Mouse (Mus musculus) embryonic facial prominence, embryonic 10.5 days (tissue): ENCODE results near the gene Tbc1d2. TPM values are rescaled to one million over a fixed set of nuclear protein-coding genes. Genes with fewer than 3 reads are reported as not detected.
"Not testable (repeated sequence)": the region's sequence is repeated elsewhere in the genome, so short reads cannot be mapped to it uniquely, and the experiment has no call there.

ENCODE experiments used
- DNase-seq: peaks from one replicate; pipeline ENCODE4 v3.0.0-alpha.2; 2017; ENCODE audit warnings: low spot score
- H3K27ac ChIP-seq: fragments of 300-500 bp; sonication (generic); replicated peaks from 2 replicates; pipeline ENCODE4 v1.5.1; 2016; ENCODE audit warnings: mild to moderate bottlenecking
- H3K27me3 ChIP-seq: fragments of 300-500 bp; sonication (generic); replicated peaks from 2 replicates; pipeline ENCODE4 v1.6.1; 2016; ENCODE audit warnings: low read depth, mild to moderate bottlenecking; ENCODE audit not compliant: poor library complexity, severe bottlenecking
- H3K36me3 ChIP-seq: fragments of 300-500 bp; sonication (generic); replicated peaks from 2 replicates; pipeline ENCODE4 v1.6.1; 2016; ENCODE audit warnings: mild to moderate bottlenecking, moderate library complexity
- H3K4me1 ChIP-seq: fragments of 300-500 bp; sonication (generic); 2 replicates; pipeline ENCODE4 v1.6.1; 2016
- H3K4me3 ChIP-seq: fragments of 300-500 bp; sonication (generic); 2 replicates; pipeline ENCODE4 v1.5.1; 2016; ENCODE audit warnings: mild to moderate bottlenecking, moderate library complexity
- H3K9me3 ChIP-seq: fragments of 300-500 bp; sonication (generic); 2 replicates; pipeline ENCODE4 v1.6.1; 2016; ENCODE audit warnings: mild to moderate bottlenecking
- WGBS: fragments of 180-500 bp; shearing (Covaris S2); methylation state at CpG from one replicate; pipeline ENCODE4 v1.1.7; 2016; 5-methylcytosine and 5-hydroxymethylcytosine counted together
- polyA plus RNA-seq: library from polyadenylated mRNA; unstranded; fragments of >200 nt; fragmentation: Nextera tagmentation; extraction: Ambion mirVana; gene quantifications from 2 replicates; pipeline ENCODE4 v1.2.1, GENCODE M21; 2016

Tbc1d2 gene
- polyA plus RNA-seq, 1 experiment from 2014 or later: 2.3 TPM

- not testable (repeated sequence) for H3K9me3 ChIP-seq, H3K4me3 ChIP-seq, H3K27ac ChIP-seq, DNase-seq, H3K27me3 ChIP-seq, H3K4me1 ChIP-seq, H3K36me3 ChIP-seq
- WGBS: 92% methylated on average over 10 of the region's 10 CpGs
Measured at GRCm38 (mm10) chr4:46637250-46637649, 12.8 kb downstream of the Tbc1d2 start.

DNA sequence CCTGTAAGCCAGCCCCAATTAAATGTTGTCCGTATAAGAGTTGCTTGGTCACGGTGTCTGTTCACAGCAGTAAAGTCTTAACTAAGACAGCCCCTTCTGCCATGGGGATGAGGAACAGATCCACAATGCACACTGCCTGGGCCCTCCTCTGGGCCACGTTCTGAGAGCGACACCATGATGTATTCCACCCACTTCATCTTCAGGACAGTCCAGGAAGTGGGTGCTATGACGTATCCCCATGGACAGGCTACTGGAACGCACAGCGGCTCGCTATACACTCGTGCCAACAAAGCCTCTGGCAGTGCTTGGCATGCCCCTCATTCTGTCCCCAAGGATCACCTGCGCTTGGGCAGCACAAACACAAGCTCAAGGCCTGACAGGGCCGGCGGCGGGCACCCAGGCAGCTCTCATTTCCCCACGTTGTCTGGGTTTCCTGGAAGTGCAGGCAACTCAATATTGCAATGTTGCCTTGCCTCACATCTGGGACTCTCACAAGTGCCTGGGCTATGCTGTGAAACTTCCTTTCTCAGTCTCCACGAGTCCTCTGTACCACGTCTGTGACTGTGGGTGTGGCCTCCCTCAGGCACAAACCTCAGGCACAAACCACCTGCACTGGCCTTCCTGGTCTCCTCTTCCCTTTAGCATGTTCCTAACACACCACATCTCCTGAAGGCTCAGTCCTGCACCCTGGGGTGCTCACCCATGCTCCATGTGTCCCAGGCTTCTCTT lies 14.1 kb downstream of the Tbc1d2 start:
- Histone ChIP-seq H3K4me3 (no peak overlapping the region), H3K9me3 (no peaks in the 10 kb centered on the region), H3K27me3 (0 out of 2 replicates have a peak, but pooled peaks cover 4% of the 10 kb centered on the region), H3K27ac (no peak overlapping the region), H3K4me1 (peaks cover 5% of the 10 kb centered on the region; the same call in 1 of the 2 replicates), H3K36me3 (no peaks in the 10 kb centered on the region)
- 85% methylated on average over 16 of the region's 16 CpGs for WGBS
- DNase-seq: no peak

DNA sequence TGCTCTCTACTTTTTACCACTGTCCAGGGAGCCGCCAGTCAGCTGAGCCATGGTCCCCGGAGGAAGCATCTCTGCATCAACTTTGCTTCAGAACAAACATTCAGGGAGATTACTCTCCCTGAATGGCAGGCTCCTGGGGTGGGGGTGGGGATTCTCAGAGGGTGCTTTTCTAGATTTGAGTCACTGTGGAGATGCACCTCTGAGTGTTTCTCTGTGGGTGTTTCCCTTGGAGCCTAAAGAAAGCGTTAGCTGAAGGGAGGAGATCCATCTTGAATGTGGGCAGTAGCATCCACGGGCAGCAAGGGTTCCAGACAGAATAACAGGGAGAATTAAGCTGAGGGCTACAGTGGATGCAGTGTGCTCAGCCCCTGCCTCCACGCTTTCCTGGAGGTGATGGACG lies 15.1 kb downstream of the Tbc1d2 start:
- Histone ChIP-seq H3K27me3 (0 out of 2 replicates have a peak, but pooled peaks cover 4% of the 10 kb centered on the region), H3K9me3 (no peaks in the 10 kb centered on the region), H3K4me3 (no peak overlapping the region), H3K27ac (no peak overlapping the region), H3K36me3 (no peaks in the 10 kb centered on the region), H3K4me1 (peaks cover 14% of the 10 kb centered on the region)
- DNase-seq: no peak
- WGBS: 68% methylated on average over 6 of the region's 6 CpGs

DNA sequence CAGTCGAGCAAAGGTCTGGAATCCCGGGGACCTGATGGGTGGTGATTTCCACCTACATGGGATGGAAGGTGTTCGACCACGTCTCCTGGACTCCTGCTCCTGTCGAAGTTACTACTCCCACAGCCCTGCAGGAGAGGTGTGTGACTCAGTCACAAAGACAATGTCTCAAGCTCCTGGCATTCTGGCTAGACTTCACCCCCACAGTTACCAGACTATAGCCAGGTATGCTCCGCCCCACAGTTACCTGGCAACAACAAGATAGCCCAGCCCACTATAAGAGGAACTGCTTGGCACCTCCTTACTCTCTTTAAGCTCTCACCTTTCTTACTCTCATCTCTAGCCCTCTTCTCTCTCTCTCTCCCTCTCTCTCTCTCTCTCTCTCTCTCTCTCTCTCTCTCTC lies 16.4 kb downstream of the Tbc1d2 start:
- not testable (repeated sequence) for DNase-seq, H3K4me3 ChIP-seq, H3K9me3 ChIP-seq, H3K36me3 ChIP-seq, H3K27me3 ChIP-seq, H3K27ac ChIP-seq
- peaks cover 27% of the 10 kb centered on the region for H3K4me1 ChIP-seq
- WGBS: 71% methylated on average over 6 of the region's 6 CpGs

GRCm38 (mm10) chr4:46632465-46632864 lies 17.5 kb downstream of the Tbc1d2 start:
- Histone ChIP-seq H3K36me3 (no peaks in the 10 kb centered on the region), H3K27ac (no peak overlapping the region), H3K9me3 (no peaks in the 10 kb centered on the region), H3K4me1 (peaks cover 35% of the 10 kb centered on the region), H3K4me3 (no peak overlapping the region), H3K27me3 (0 out of 2 replicates have a peak, but pooled peaks cover 4% of the 10 kb centered on the region)
- DNase-seq: no peak
- 69% methylated on average over 2 of the region's 2 CpGs for WGBS

- 59% methylated on average over 9 of the region's 9 CpGs for WGBS
- DNase-seq: no peak
- Histone ChIP-seq H3K27ac (no peak overlapping the region), H3K9me3 (no peaks in the 10 kb centered on the region), H3K4me3 (no peak overlapping the region), H3K36me3 (no peaks in the 10 kb centered on the region), H3K4me1 (peaks cover 35% of the 10 kb centered on the region), H3K27me3 (0 out of 2 replicates have a peak, but pooled peaks cover 4% of the 10 kb centered on the region)
Measured at GRCm38 (mm10) chr4:46630390-46630789, 19.6 kb downstream of the Tbc1d2 start.

GRCm38 (mm10) chr4:46628873-46629272 lies 21.1 kb downstream of the Tbc1d2 start:
- Histone ChIP-seq H3K27ac (no peak overlapping the region), H3K4me1 (peaks cover 31% of the 10 kb centered on the region), H3K36me3 (no peaks in the 10 kb centered on the region), H3K9me3 (no peaks in the 10 kb centered on the region), H3K27me3 (no peaks in the 10 kb centered on the region), H3K4me3 (no peak overlapping the region)
- DNase-seq: no peak
- 53% methylated on average over 9 of the region's 9 CpGs for WGBS

GRCm38 (mm10) chr4:46628081-46628480 lies 21.9 kb downstream of the Tbc1d2 start:
- H3K27ac ChIP-seq: no peak overlapping the region; the same call in 1 of the 2 replicates
- H3K4me3 ChIP-seq: no peak overlapping the region
- H3K36me3 ChIP-seq: no peaks in the 10 kb centered on the region
- H3K4me1 ChIP-seq: peaks cover 31% of the 10 kb centered on the region
- no peak for DNase-seq
- 83% methylated on average over 11 of the region's 11 CpGs for WGBS
- no peaks in the 10 kb centered on the region for H3K9me3 ChIP-seq
- H3K27me3 ChIP-seq: no peaks in the 10 kb centered on the region

DNA sequence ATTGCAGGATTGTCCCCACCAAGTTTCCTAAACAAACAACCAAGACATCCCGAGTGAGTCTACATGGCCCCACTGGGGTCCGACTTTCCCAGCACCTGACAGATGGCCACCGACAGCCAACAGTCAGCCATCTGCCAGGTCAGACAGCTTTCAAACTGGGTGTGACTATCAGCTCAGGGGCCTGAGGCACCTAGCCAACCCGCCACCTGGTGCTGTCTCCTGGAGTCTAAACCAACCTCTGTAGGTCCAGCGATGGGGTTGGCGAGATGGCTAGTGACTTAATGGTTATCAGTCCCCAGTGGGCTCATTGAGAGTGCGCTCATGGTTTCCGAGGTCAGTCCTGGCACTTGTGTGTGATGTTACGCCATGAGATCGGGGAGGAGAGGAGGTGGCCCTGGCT lies 24.9 kb downstream of the Tbc1d2 start:
- Histone ChIP-seq H3K4me1 (peaks cover 32% of the 10 kb centered on the region), H3K27me3 (peaks cover 15% of the 10 kb centered on the region), H3K4me3 (no peak overlapping the region), H3K9me3 (no peaks in the 10 kb centered on the region), H3K27ac (no peak overlapping the region), H3K36me3 (no peaks in the 10 kb centered on the region)
- no peak for DNase-seq
- whole genome bisulfite sequencing: 85% methylated on average over 10 of the region's 10 CpGs

GRCm38 (mm10) chr4:46623007-46623406 lies 27.0 kb downstream of the Tbc1d2 start:
- Histone ChIP-seq H3K27ac (no peak overlapping the region), H3K36me3 (no peaks in the 10 kb centered on the region), H3K9me3 (no peaks in the 10 kb centered on the region), H3K27me3 (peaks cover 26% of the 10 kb centered on the region), H3K4me3 (no peak overlapping the region), H3K4me1 (peaks cover 18% of the 10 kb centered on the region)
- 83% methylated on average over 5 of the region's 5 CpGs for WGBS
- DNase-seq: no peak

GRCm38 (mm10) chr4:46620946-46621345 lies 29.1 kb downstream of the Tbc1d2 start:
- WGBS: 76% methylated on average over 8 of the region's 8 CpGs
- H3K27me3 ChIP-seq: peaks cover 26% of the 10 kb centered on the region
- no peaks in the 10 kb centered on the region for H3K36me3 ChIP-seq
- no peak overlapping the region for H3K27ac ChIP-seq
- H3K4me1 ChIP-seq: peaks cover 15% of the 10 kb centered on the region
- DNase-seq: no peak
- H3K4me3 ChIP-seq: no peak overlapping the region
- no peaks in the 10 kb centered on the region for H3K9me3 ChIP-seq

DNA sequence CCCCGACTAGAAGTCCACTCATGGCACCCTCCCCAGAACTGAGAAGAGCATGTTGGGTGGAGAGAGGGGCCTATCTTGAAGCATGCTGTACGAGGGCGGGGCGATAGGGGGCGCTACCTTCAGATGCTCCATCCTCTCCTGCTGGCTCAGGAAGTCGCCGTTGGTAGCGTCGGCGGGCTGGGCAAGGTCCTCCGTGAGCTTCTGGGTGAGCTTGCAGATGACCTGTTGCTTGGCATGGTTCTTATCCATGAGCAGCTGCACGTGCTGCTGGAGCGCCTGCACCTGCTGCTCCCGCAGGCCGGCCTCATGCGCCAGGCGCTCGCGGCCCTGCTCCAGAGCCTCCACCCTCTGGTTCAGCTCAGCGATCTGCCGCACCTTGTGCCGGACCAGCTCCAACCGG lies 29.7 kb downstream of the Tbc1d2 start:
- no peaks in the 10 kb centered on the region for H3K9me3 ChIP-seq
- H3K4me3 ChIP-seq: peak overlapping the region; percentile 45
- no peak overlapping the region; the same call in 1 of the 2 replicates for H3K27ac ChIP-seq
- DNase-seq: peak; percentile 62
- H3K4me1 ChIP-seq: peaks cover 15% of the 10 kb centered on the region
- WGBS: 14% methylated on average over 23 of the region's 23 CpGs
- no peaks in the 10 kb centered on the region for H3K36me3 ChIP-seq
- peaks cover 26% of the 10 kb centered on the region for H3K27me3 ChIP-seq

GRCm38 (mm10) chr4:46618196-46618817 lies 31.7 kb downstream of the Tbc1d2 start:
- no peak for DNase-seq
- no peak overlapping the region for H3K4me3 ChIP-seq
- H3K27me3 ChIP-seq: peaks cover 35% of the 10 kb centered on the region
- H3K4me1 ChIP-seq: peaks cover 15% of the 10 kb centered on the region
- H3K9me3 ChIP-seq: no peaks in the 10 kb centered on the region
- WGBS: 66% methylated on average over 11 of the region's 11 CpGs
- no peak overlapping the region for H3K27ac ChIP-seq
- H3K36me3 ChIP-seq: no peaks in the 10 kb centered on the region
